In the genomic region with DNA sequence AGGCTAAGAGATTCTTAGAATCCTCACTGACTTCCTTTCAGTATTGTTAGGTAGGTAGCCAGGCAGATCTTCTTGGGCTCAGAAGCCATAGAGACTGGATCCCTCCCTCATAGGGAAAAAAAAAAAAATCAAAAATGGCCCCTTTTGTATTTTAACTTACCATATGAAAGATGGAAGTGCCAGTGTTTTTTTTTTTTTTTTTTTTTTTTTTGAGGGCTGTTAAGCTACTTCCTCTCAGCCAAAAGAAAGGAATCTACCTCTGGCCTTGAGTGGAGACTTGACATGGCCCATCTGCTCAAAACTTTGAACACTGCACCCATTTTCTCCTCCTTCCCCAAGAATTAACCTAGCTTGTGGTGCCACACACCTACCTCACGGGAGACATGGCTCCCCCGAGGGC, we compare ENCODE assay signal across 27 mouse cellular contexts.
DNase-seq lines count a peak whose midpoint lies in the region; ATAC-seq and TF ChIP-seq lines count a peak whose summit lies in the region.
"Had no signal": no experiment of that assay in that cellular context is flagged by ENCODE, and none has a peak within 500 bp of the region (broad histone marks: within the 10 kb centered on the region; RNA-seq: fewer than 3 reads in every experiment).

No protein-coding gene starts in this region.

- TF ChIP-seq CTCF in thymus, adult 2 months (IDR thresholded peaks at IDR 0.05; ENCODE audit: borderline replicate concordance, control insufficient read depth, extremely low read depth, insufficient read depth, low read length, poor library complexity), result no peak

- no peak for DNase-seq in hindbrain, embryonic 10.5 days (ENCODE audit: low spot score)
- DNase-seq in hindbrain, embryonic 11.5 days (ENCODE audit: low spot score), result no peak
- no peak for DNase-seq in thymus, adult 2 months
- no peak for DNase-seq in thymus, postnatal 25 days
- DNase-seq in frontal cortex, postnatal 36 days (ENCODE audit: low spot score in 2 of 2), result no peak
- no peak for DNase-seq in retina, postnatal 1 day
- no peak for DNase-seq in urinary bladder, postnatal 4 days (ENCODE audit: low spot score in 2 of 2)
- DNase-seq: adrenal gland, postnatal 10 days; cerebellum, adult 18-20 months; cerebellum, postnatal 14 days; forebrain, postnatal 0 days; gastrocnemius, postnatal 25 days; heart, postnatal 36 days; kidney, adult 8-10 months; kidney, postnatal 36 days; layer of hippocampus, postnatal 36 days; liver; right cerebral cortex, postnatal 14 days; thymus, adult 18-20 months had no signal

- ATAC-seq in hindbrain, embryonic 11.5 days (ENCODE audit: low FRiP score), result no peak
- no peak for ATAC-seq in embryonic facial prominence, embryonic 15.5 days (ENCODE audit: insufficient number of reproducible peaks, low FRiP score, low TSS enrichment, low read depth)
- ATAC-seq: forebrain, postnatal 0 days; midbrain, embryonic 16.5 days had no signal

- no peak overlapping the region; the same call in 1 of the 2 replicates for H3K9ac ChIP-seq in hindbrain, embryonic 11.5 days (ENCODE audit: low read depth, low read length)
- H3K9ac ChIP-seq in embryonic facial prominence, embryonic 15.5 days, result no peak overlapping the region
- H3K9ac ChIP-seq: forebrain, postnatal 0 days; hindbrain, embryonic 15.5 days; liver, embryonic 15.5 days; lung, embryonic 15.5 days had no signal

- H3K4me1 ChIP-seq in hindbrain, embryonic 10.5 days (replicated peaks), result peaks cover 27% of the 10 kb centered on the region
- H3K4me1 ChIP-seq in hindbrain, embryonic 11.5 days (replicated peaks; ENCODE audit: control insufficient read depth, insufficient read depth, low read length), result no peaks in the 10 kb centered on the region
- H3K4me1 ChIP-seq in thymus, adult 2 months (replicated peaks; ENCODE audit: control insufficient read depth, insufficient read depth, low read length), result peaks cover 33% of the 10 kb centered on the region
- peaks cover 25% of the 10 kb centered on the region for H3K4me1 ChIP-seq in embryonic facial prominence, embryonic 15.5 days

- TF ChIP-seq POLR2A in thymus, adult 2 months (IDR thresholded peaks at IDR 0.05; ENCODE audit: control insufficient read depth, extremely low read depth, insufficient read depth, low read length, poor library complexity), result no peak

- H3K9me3 ChIP-seq in hindbrain, embryonic 10.5 days, result 0 out of 2 replicates have a peak, but pooled peaks cover 3% of the 10 kb centered on the region
- H3K9me3 ChIP-seq in hindbrain, embryonic 11.5 days (ENCODE audit: control insufficient read depth, low read length), result no peaks in the 10 kb centered on the region
- H3K9me3 ChIP-seq in embryonic facial prominence, embryonic 15.5 days (replicated peaks), result no peaks in the 10 kb centered on the region
- H3K9me3 ChIP-seq: liver, embryonic 15.5 days; lung, embryonic 15.5 days had no signal

- 77% methylated on average over 2 of the region's 2 CpGs for WGBS in hindbrain, embryonic 10.5 days
- WGBS in hindbrain, embryonic 11.5 days, result 63% methylated on average over 2 of the region's 2 CpGs
- WGBS in thymus, adult 2 months, result 56% methylated on average over 2 of the region's 2 CpGs
- whole genome bisulfite sequencing in embryonic facial prominence, embryonic 15.5 days, result 49% methylated on average over 2 of the region's 2 CpGs

- H3K27ac ChIP-seq in hindbrain, embryonic 10.5 days, result peak overlapping the region; percentile 35; the same call in 1 of the 2 replicates
- H3K27ac ChIP-seq in hindbrain, embryonic 11.5 days (ENCODE audit: low read depth, low read length), result no peak overlapping the region
- peak overlapping the region; percentile 43 for H3K27ac ChIP-seq in thymus, adult 2 months (ENCODE audit: control insufficient read depth, insufficient read depth, low read length)
- H3K27ac ChIP-seq in embryonic facial prominence, embryonic 15.5 days (replicated peaks), result peak overlapping the region; percentile 68
- H3K27ac ChIP-seq: hindbrain, embryonic 15.5 days; liver, embryonic 15.5 days; lung, embryonic 15.5 days; macrophage had no signal

- H3K4me3 ChIP-seq in hindbrain, embryonic 10.5 days, result no peak overlapping the region
- no peak overlapping the region for H3K4me3 ChIP-seq in hindbrain, embryonic 11.5 days (ENCODE audit: low read depth, low read length)
- H3K4me3 ChIP-seq in thymus, adult 2 months (ENCODE audit: control insufficient read depth, insufficient read depth, low read length), result no peak overlapping the region
- H3K4me3 ChIP-seq in embryonic facial prominence, embryonic 15.5 days (replicated peaks), result no peak overlapping the region
- H3K4me3 ChIP-seq: hindbrain, embryonic 15.5 days; liver, embryonic 15.5 days; lung, embryonic 15.5 days; myocyte had no signal

- H3K27me3 ChIP-seq in hindbrain, embryonic 10.5 days (ENCODE audit: insufficient read depth, poor library complexity, severe bottlenecking), result peaks cover 6% of the 10 kb centered on the region; the same call in 1 of the 2 replicates
- no peaks in the 10 kb centered on the region for H3K27me3 ChIP-seq in hindbrain, embryonic 11.5 days (ENCODE audit: control insufficient read depth, insufficient read depth, low read length)
- H3K27me3 ChIP-seq in thymus, adult 2 months (ENCODE audit: control insufficient read depth, insufficient read depth, low read length), result no peaks in the 10 kb centered on the region
- H3K27me3 ChIP-seq in embryonic facial prominence, embryonic 15.5 days, result no peaks in the 10 kb centered on the region
- H3K27me3 ChIP-seq: hindbrain, embryonic 15.5 days; liver, embryonic 15.5 days; lung, embryonic 15.5 days had no signal

- H3K4me2 ChIP-seq in hindbrain, embryonic 11.5 days (replicated peaks; ENCODE audit: low read depth, low read length), result no peak overlapping the region
- H3K4me2 ChIP-seq in embryonic facial prominence, embryonic 15.5 days (replicated peaks), result no peak overlapping the region
- H3K4me2 ChIP-seq: hindbrain, embryonic 15.5 days; liver, embryonic 15.5 days; lung, embryonic 15.5 days had no signal

- no peaks in the 10 kb centered on the region for H3K36me3 ChIP-seq in hindbrain, embryonic 10.5 days
- H3K36me3 ChIP-seq in hindbrain, embryonic 11.5 days (ENCODE audit: control insufficient read depth, insufficient read depth, low read length), result no peaks in the 10 kb centered on the region
- peaks cover 15% of the 10 kb centered on the region; the same call in 1 of the 2 replicates for H3K36me3 ChIP-seq in thymus, adult 2 months (ENCODE audit: control insufficient read depth, insufficient read depth, low read length)
- no peaks in the 10 kb centered on the region for H3K36me3 ChIP-seq in embryonic facial prominence, embryonic 15.5 days
- H3K36me3 ChIP-seq: G1E; hindbrain, embryonic 15.5 days; liver, embryonic 15.5 days; lung, embryonic 15.5 days had no signal
